Mouse (Mus musculus): ENCODE data around the gene Uqcr11. TPM values are rescaled to one million over a fixed set of nuclear protein-coding genes. Genes with fewer than 3 reads are reported as not detected.

Uqcr11 gene
- polyA plus RNA-seq, 1 experiment, result 1,699 TPM

DNA sequence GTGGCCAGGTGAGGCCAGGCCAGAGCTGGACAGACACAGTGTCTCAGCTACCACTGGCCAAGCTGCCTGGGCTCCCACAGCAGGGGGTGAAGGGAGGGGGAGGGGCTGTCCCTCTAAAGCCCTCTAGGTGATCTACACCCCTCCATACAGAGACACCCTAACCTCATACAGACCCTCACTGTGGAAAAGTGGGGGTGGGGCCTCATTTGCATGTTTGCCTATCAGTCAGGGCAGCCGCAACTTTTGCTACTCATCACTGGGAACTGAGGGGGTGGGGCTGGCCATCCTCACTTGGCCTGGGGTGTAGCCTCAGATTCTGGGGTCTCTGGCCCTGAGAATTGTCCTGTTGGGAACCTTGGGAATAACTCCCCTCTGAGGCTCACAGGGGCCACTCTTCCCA lies 38.4 kb upstream of the Uqcr11 start:
- no peak overlapping the region for H3K4me3 ChIP-seq (ENCODE audit: control insufficient read depth, insufficient read depth, low read length)
- H3K27ac ChIP-seq (ENCODE audit: control insufficient read depth, insufficient read depth, low read length), result no peak overlapping the region
- no peaks in the 10 kb centered on the region for H3K27me3 ChIP-seq (ENCODE audit: control insufficient read depth, insufficient read depth, low read length)
- WGBS, result 96% methylated on average over 1 of the region's 1 CpGs
- no peaks in the 10 kb centered on the region for H3K36me3 ChIP-seq (ENCODE audit: control insufficient read depth, insufficient read depth, low read length)
- TF ChIP-seq POLR2A (IDR thresholded peaks at IDR 0.05; ENCODE audit: control insufficient read depth, extremely low read depth, insufficient read depth, low read length, poor library complexity) (no peak), CTCF (IDR thresholded peaks at IDR 0.05; ENCODE audit: borderline replicate concordance, control insufficient read depth, extremely low read depth, insufficient read depth, low read length, poor library complexity) (no peak)
- H3K4me1 ChIP-seq (replicated peaks; ENCODE audit: control insufficient read depth, insufficient read depth, low read length), result peaks cover 11% of the 10 kb centered on the region; the same call in 1 of the 2 replicates
- DNase-seq, result no peak

- Histone ChIP-seq H3K4me1 (replicated peaks; ENCODE audit: control insufficient read depth, insufficient read depth, low read length) (peaks cover 11% of the 10 kb centered on the region; the same call in 1 of the 2 replicates), H3K27ac (ENCODE audit: control insufficient read depth, insufficient read depth, low read length) (no peak overlapping the region), H3K27me3 (ENCODE audit: control insufficient read depth, insufficient read depth, low read length) (no peaks in the 10 kb centered on the region), H3K36me3 (ENCODE audit: control insufficient read depth, insufficient read depth, low read length) (no peaks in the 10 kb centered on the region), H3K4me3 (ENCODE audit: control insufficient read depth, insufficient read depth, low read length) (no peak overlapping the region)
- WGBS, result 59% methylated on average over 5 of the region's 5 CpGs
- no peak for TF ChIP-seq CTCF (IDR thresholded peaks at IDR 0.05; ENCODE audit: borderline replicate concordance, control insufficient read depth, extremely low read depth, insufficient read depth, low read length, poor library complexity)
- TF ChIP-seq POLR2A (IDR thresholded peaks at IDR 0.05; ENCODE audit: control insufficient read depth, extremely low read depth, insufficient read depth, low read length, poor library complexity), result no peak
- no peak for DNase-seq
These were observed 37.9 kb upstream of the Uqcr11 start for GRCm38 (mm10) chr10:80444339-80445045.

GRCm38 (mm10) chr10:80443575-80444278 lies 37.1 kb upstream of the Uqcr11 start:
- no peak overlapping the region for H3K4me3 ChIP-seq (ENCODE audit: control insufficient read depth, insufficient read depth, low read length)
- 90% methylated on average over 7 of the region's 8 CpGs for WGBS
- no peak for TF ChIP-seq CTCF (IDR thresholded peaks at IDR 0.05; ENCODE audit: borderline replicate concordance, control insufficient read depth, extremely low read depth, insufficient read depth, low read length, poor library complexity)
- no peak for TF ChIP-seq POLR2A (IDR thresholded peaks at IDR 0.05; ENCODE audit: control insufficient read depth, extremely low read depth, insufficient read depth, low read length, poor library complexity)
- H3K36me3 ChIP-seq (ENCODE audit: control insufficient read depth, insufficient read depth, low read length), result no peaks in the 10 kb centered on the region
- DNase-seq, result no peak
- H3K27me3 ChIP-seq (ENCODE audit: control insufficient read depth, insufficient read depth, low read length), result no peaks in the 10 kb centered on the region
- H3K4me1 ChIP-seq (replicated peaks; ENCODE audit: control insufficient read depth, insufficient read depth, low read length), result peaks cover 11% of the 10 kb centered on the region; the same call in 1 of the 2 replicates
- no peak overlapping the region for H3K27ac ChIP-seq (ENCODE audit: control insufficient read depth, insufficient read depth, low read length)

DNA sequence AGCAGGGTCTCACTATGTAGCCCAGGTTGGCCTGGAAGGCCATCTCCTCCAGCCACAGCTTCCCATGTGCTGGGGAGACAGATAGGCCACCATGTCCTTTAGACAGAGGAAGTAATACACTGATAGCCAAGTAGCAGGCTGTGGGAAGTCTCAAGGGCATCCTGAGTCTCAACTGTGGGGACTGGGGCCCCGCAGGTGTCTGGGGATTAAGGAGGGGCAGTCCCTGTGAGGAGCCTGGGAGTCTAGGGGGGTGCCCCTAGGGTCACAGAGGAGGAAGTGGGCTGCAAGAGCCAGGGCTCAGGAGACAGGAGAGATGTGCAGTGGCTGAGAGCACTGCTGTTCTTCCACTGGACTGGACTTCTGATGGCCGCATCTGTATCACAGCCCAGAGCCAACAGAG lies 36.4 kb upstream of the Uqcr11 start:
- WGBS, result 40% methylated on average over 2 of the region's 2 CpGs
- Histone ChIP-seq H3K4me1 (replicated peaks; ENCODE audit: control insufficient read depth, insufficient read depth, low read length) (peaks cover 11% of the 10 kb centered on the region; the same call in 1 of the 2 replicates), H3K27me3 (ENCODE audit: control insufficient read depth, insufficient read depth, low read length) (no peaks in the 10 kb centered on the region), H3K36me3 (ENCODE audit: control insufficient read depth, insufficient read depth, low read length) (no peaks in the 10 kb centered on the region), H3K4me3 (ENCODE audit: control insufficient read depth, insufficient read depth, low read length) (no peak overlapping the region), H3K27ac (ENCODE audit: control insufficient read depth, insufficient read depth, low read length) (no peak overlapping the region)
- no peak for TF ChIP-seq POLR2A (IDR thresholded peaks at IDR 0.05; ENCODE audit: control insufficient read depth, extremely low read depth, insufficient read depth, low read length, poor library complexity)
- no peak for TF ChIP-seq CTCF (IDR thresholded peaks at IDR 0.05; ENCODE audit: borderline replicate concordance, control insufficient read depth, extremely low read depth, insufficient read depth, low read length, poor library complexity)
- no peak for DNase-seq

DNA sequence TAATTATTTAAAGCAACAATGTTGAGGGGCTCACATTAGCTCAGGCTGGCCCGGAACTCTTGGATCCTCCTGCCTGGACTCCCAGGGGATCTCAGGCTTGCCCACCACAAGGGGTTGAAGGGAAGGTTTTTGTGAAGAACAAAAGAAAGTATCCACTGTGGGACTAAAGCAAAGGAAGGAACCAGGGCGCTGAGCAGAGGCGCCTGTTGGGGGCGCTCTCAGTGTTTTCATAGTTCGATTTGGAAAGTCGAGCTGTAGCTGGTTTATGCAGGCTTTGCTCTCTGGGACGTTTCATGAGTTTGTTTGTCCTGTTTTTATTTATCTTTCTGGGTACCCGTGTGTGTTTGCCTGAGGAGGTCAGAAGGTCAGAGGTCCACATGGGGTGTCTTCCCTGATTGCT lies 35.0 kb upstream of the Uqcr11 start:
- Histone ChIP-seq H3K4me3 (ENCODE audit: control insufficient read depth, insufficient read depth, low read length) (no peak overlapping the region), H3K27ac (ENCODE audit: control insufficient read depth, insufficient read depth, low read length) (no peak overlapping the region), H3K4me1 (replicated peaks; ENCODE audit: control insufficient read depth, insufficient read depth, low read length) (peaks cover 11% of the 10 kb centered on the region; the same call in 1 of the 2 replicates), H3K27me3 (ENCODE audit: control insufficient read depth, insufficient read depth, low read length) (no peaks in the 10 kb centered on the region), H3K36me3 (ENCODE audit: control insufficient read depth, insufficient read depth, low read length) (no peaks in the 10 kb centered on the region)
- DNase-seq, result no peak
- TF ChIP-seq POLR2A (IDR thresholded peaks at IDR 0.05; ENCODE audit: control insufficient read depth, extremely low read depth, insufficient read depth, low read length, poor library complexity), result no peak
- TF ChIP-seq CTCF (IDR thresholded peaks at IDR 0.05; ENCODE audit: borderline replicate concordance, control insufficient read depth, extremely low read depth, insufficient read depth, low read length, poor library complexity), result no peak
- 93% methylated on average over 8 of the region's 8 CpGs for WGBS

DNA sequence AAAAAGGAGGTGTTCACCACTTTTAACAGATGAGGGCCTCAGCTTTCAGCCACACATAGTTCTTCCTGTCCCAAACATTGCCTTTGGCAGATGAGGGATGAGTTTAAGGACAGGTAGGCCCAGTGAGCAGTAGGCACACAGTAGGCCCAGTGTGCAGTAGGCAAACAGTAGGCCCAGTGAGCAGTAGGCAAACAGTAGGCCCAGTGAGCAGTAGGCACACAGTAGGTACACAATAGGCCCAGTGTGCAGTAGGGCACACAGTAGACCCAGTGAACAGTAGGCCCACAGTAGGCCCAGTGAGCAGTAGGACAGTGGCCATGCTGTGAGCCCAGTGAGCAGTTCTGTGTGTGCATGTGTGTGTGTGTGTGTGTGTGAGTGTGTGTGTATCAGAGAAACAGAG lies 33.4 kb upstream of the Uqcr11 start:
- Histone ChIP-seq H3K4me1 (replicated peaks; ENCODE audit: control insufficient read depth, insufficient read depth, low read length) (peaks cover 11% of the 10 kb centered on the region; the same call in 1 of the 2 replicates), H3K4me3 (ENCODE audit: control insufficient read depth, insufficient read depth, low read length) (no peak overlapping the region), H3K27me3 (ENCODE audit: control insufficient read depth, insufficient read depth, low read length) (no peaks in the 10 kb centered on the region), H3K36me3 (ENCODE audit: control insufficient read depth, insufficient read depth, low read length) (no peaks in the 10 kb centered on the region), H3K27ac (ENCODE audit: control insufficient read depth, insufficient read depth, low read length) (no peak overlapping the region)
- TF ChIP-seq CTCF (IDR thresholded peaks at IDR 0.05; ENCODE audit: borderline replicate concordance, control insufficient read depth, extremely low read depth, insufficient read depth, low read length, poor library complexity), result no peak
- TF ChIP-seq POLR2A (IDR thresholded peaks at IDR 0.05; ENCODE audit: control insufficient read depth, extremely low read depth, insufficient read depth, low read length, poor library complexity), result no peak
- no peak for DNase-seq
